Mouse (Mus musculus) testis, adult 2 months (tissue): ENCODE results near the gene Ccdc171.

Source experiments
- CTCF ChIP-seq: fragments of 200-500 bp; IDR thresholded peaks from 2 replicates; pipeline ENCODE4 v1.5.1; 2012; ENCODE audit warnings: low read depth, mild to moderate bottlenecking, inconsistent platforms, low read length, moderate library complexity; ENCODE audit not compliant: control insufficient read depth, insufficient read depth, insufficient replicate concordance
- POLR2A ChIP-seq: fragments of 200-500 bp; IDR thresholded peaks from 2 replicates; pipeline ENCODE4 v1.6.1; 2012; ENCODE audit warnings: low read depth, mild to moderate bottlenecking, inconsistent platforms, low read length, moderate library complexity; ENCODE audit not compliant: control insufficient read depth

- TF ChIP-seq POLR2A (no peak), CTCF (no peak)
These were observed 24.3 kb upstream of the Ccdc171 start for GRCm38 (mm10) chr4:83501037-83501430.
